Mouse (Mus musculus) small intestine, adult 2 months (tissue): ENCODE measurements around the gene Msi2. TPM values are rescaled to one million over a fixed set of nuclear protein-coding genes. Genes with fewer than 3 reads are reported as not detected.

ENCODE experiments used
- H3K27ac ChIP-seq: fragments of 200-500 bp; 2 replicates; pipeline ENCODE4 v1.5.1; 2012; ENCODE audit warnings: low read depth, low read length, control low read depth, inconsistent platforms; ENCODE audit not compliant: insufficient read depth
- H3K27me3 ChIP-seq: fragments of 200-500 bp; 2 replicates; pipeline ENCODE4 v1.6.1; 2012; ENCODE audit warnings: mild to moderate bottlenecking, moderate library complexity, low read length, inconsistent platforms; ENCODE audit not compliant: control insufficient read depth, insufficient read depth
- H3K36me3 ChIP-seq: fragments of 200-500 bp; 2 replicates; pipeline ENCODE4 v1.6.1; 2012; ENCODE audit warnings: mild to moderate bottlenecking, low read length, control low read depth, inconsistent platforms; ENCODE audit not compliant: control insufficient read depth, insufficient read depth
- H3K4me1 ChIP-seq: fragments of 200-500 bp; 2 replicates; pipeline ENCODE4 v1.6.1; 2012; ENCODE audit warnings: low read length, inconsistent platforms, mixed read lengths; ENCODE audit not compliant: control insufficient read depth, insufficient read depth, insufficient read length
- H3K4me3 ChIP-seq: fragments of 200-500 bp; 2 replicates; pipeline ENCODE4 v1.5.1; 2012; ENCODE audit warnings: low read depth, mild to moderate bottlenecking, control low read depth, inconsistent platforms, low read length, moderate library complexity
- CTCF ChIP-seq: fragments of 200-500 bp; IDR thresholded peaks from 2 replicates; pipeline ENCODE4 v1.5.1; 2012; ENCODE audit warnings: low read depth, mild to moderate bottlenecking, control low read depth, inconsistent platforms, low read length, moderate library complexity, mixed read lengths; ENCODE audit not compliant: insufficient replicate concordance, insufficient read length; ENCODE audit errors: extremely low read depth
- POLR2A ChIP-seq: fragments of 200-500 bp; IDR thresholded peaks from 2 replicates; pipeline ENCODE4 v1.6.1; 2012; ENCODE audit warnings: low read depth, mild to moderate bottlenecking, control low read depth, inconsistent platforms, low read length, moderate library complexity
- WGBS: fragments of 180-500 bp; shearing (Covaris S2); methylation state at CpG from one replicate; pipeline ENCODE4 v1.1.7; 2018; 5-methylcytosine and 5-hydroxymethylcytosine counted together
- polyA plus RNA-seq: library from polyadenylated mRNA; depleted of rRNA; stranded (reverse); fragments of >200 nt; gene quantifications from 2 replicates; pipeline ENCODE4 v1.2.3, GENCODE M21; 2012

Gene Msi2
- polyA plus RNA-seq, 1 experiment = 8.8 TPM

- WGBS = 68% methylated on average over 9 of the region's 9 CpGs
- no peak overlapping the region for H3K27ac ChIP-seq
Measured at GRCm38 (mm10) chr11:88357325-88357724, 361.0 kb downstream of the Msi2 start.

GRCm38 (mm10) chr11:88356598-88357290, 361.6 kb downstream of the Msi2 start:
- Histone ChIP-seq H3K36me3 (no peaks in the 10 kb centered on the region), H3K4me1 (no peaks in the 10 kb centered on the region; the same call in 1 of the 2 replicates), H3K4me3 (no peak overlapping the region), H3K27ac (no peak overlapping the region), H3K27me3 (no peaks in the 10 kb centered on the region)
- TF ChIP-seq POLR2A (no peak), CTCF (no peak)
- WGBS = 44% methylated on average over 8 of the region's 8 CpGs

More at GRCm38 (mm10) chr11:88357325-88357724, 361.0 kb downstream of the Msi2 start:
- H3K4me1 ChIP-seq = no peaks in the 10 kb centered on the region; the same call in 1 of the 2 replicates
- H3K27me3 ChIP-seq = no peaks in the 10 kb centered on the region
- TF ChIP-seq POLR2A (no peak), CTCF (no peak)
- H3K36me3 ChIP-seq = no peaks in the 10 kb centered on the region
- no peak overlapping the region for H3K4me3 ChIP-seq

GRCm38 (mm10) chr11:88356016-88356415, 362.3 kb downstream of the Msi2 start:
- no peak overlapping the region for H3K27ac ChIP-seq
- H3K27me3 ChIP-seq = no peaks in the 10 kb centered on the region
- H3K36me3 ChIP-seq = no peaks in the 10 kb centered on the region
- 52% methylated on average over 12 of the region's 12 CpGs for WGBS
- TF ChIP-seq POLR2A (no peak), CTCF (no peak)
- no peaks in the 10 kb centered on the region; the same call in 1 of the 2 replicates for H3K4me1 ChIP-seq
- no peak overlapping the region for H3K4me3 ChIP-seq

GRCm38 (mm10) chr11:88354771-88355170, 363.5 kb downstream of the Msi2 start:
- WGBS = 34% methylated on average over 9 of the region's 9 CpGs
- no peaks in the 10 kb centered on the region; the same call in 1 of the 2 replicates for H3K4me1 ChIP-seq
- H3K4me3 ChIP-seq = no peak overlapping the region
- no peaks in the 10 kb centered on the region for H3K36me3 ChIP-seq
- TF ChIP-seq CTCF (no peak), POLR2A (no peak)
- no peaks in the 10 kb centered on the region for H3K27me3 ChIP-seq
- H3K27ac ChIP-seq = no peak overlapping the region

GRCm38 (mm10) chr11:88351722-88352473, 366.4 kb downstream of the Msi2 start:
- no peak overlapping the region for H3K4me3 ChIP-seq
- TF ChIP-seq POLR2A (no peak), CTCF (no peak)
- H3K4me1 ChIP-seq = no peaks in the 10 kb centered on the region; the same call in 1 of the 2 replicates
- 56% methylated on average over 3 of the region's 3 CpGs for WGBS
- H3K27me3 ChIP-seq = no peaks in the 10 kb centered on the region
- H3K36me3 ChIP-seq = no peaks in the 10 kb centered on the region
- no peak overlapping the region for H3K27ac ChIP-seq

GRCm38 (mm10) chr11:88348690-88349089, 369.6 kb downstream of the Msi2 start:
- no peaks in the 10 kb centered on the region for H3K36me3 ChIP-seq
- H3K27me3 ChIP-seq = no peaks in the 10 kb centered on the region
- no peak for TF ChIP-seq CTCF
- TF ChIP-seq POLR2A = no peak
- H3K27ac ChIP-seq = no peak overlapping the region
- H3K4me1 ChIP-seq = no peaks in the 10 kb centered on the region; the same call in 1 of the 2 replicates
- 91% methylated on average over 23 of the region's 23 CpGs for WGBS
- no peak overlapping the region for H3K4me3 ChIP-seq

- no peaks in the 10 kb centered on the region; the same call in 1 of the 2 replicates for H3K4me1 ChIP-seq
- 89% methylated on average over 3 of the region's 3 CpGs for WGBS
Measured at GRCm38 (mm10) chr11:88348056-88348455, 370.3 kb downstream of the Msi2 start.

More at GRCm38 (mm10) chr11:88348056-88348455, 370.3 kb downstream of the Msi2 start:
- H3K27ac ChIP-seq = no peak overlapping the region
- TF ChIP-seq POLR2A (no peak), CTCF (no peak)
- H3K27me3 ChIP-seq = no peaks in the 10 kb centered on the region
- H3K36me3 ChIP-seq = no peaks in the 10 kb centered on the region
- no peak overlapping the region for H3K4me3 ChIP-seq
